Mouse (Mus musculus): ENCODE results near the gene Nfkbie. TPM values are rescaled to one million over a fixed set of nuclear protein-coding genes. Genes with fewer than 3 reads are reported as not detected.
A peak's percentile ranks its signal among the peaks of the same experiment; 100 is the strongest.

Gene Nfkbie
- polyA plus RNA-seq, 1 experiment from 2014 or later, result 7.8 TPM

GRCm38 (mm10) chr17:45595736-45596390 is 40.4 kb downstream of the Nfkbie start:
- ATAC-seq (ENCODE audit: low FRiP score) (no peak; the same call in 1 of the 2 replicates), DNase-seq (ENCODE audit: low spot score, missing footprints) (no peak)
- Histone ChIP-seq H3K9me3 (ENCODE audit: control insufficient read depth, low read length) (no peaks in the 10 kb centered on the region), H3K27me3 (ENCODE audit: control insufficient read depth, insufficient read depth, low read length) (peaks cover 33% of the 10 kb centered on the region), H3K4me2 (peak overlapping the region; percentile 96), H3K4me1 (ENCODE audit: control insufficient read depth, insufficient read depth, low read length) (peaks cover 36% of the 10 kb centered on the region), H3K27ac (ENCODE audit: low read depth, low read length) (no peak overlapping the region), H3K36me3 (ENCODE audit: control insufficient read depth, insufficient read depth, low read length) (no peaks in the 10 kb centered on the region), H3K9ac (ENCODE audit: low read length) (peak overlapping the region; percentile 68), H3K4me3 (ENCODE audit: low read depth, low read length) (peak overlapping the region; percentile 43)
- WGBS, result 4% methylated on average over 23 of the region's 23 CpGs

DNA sequence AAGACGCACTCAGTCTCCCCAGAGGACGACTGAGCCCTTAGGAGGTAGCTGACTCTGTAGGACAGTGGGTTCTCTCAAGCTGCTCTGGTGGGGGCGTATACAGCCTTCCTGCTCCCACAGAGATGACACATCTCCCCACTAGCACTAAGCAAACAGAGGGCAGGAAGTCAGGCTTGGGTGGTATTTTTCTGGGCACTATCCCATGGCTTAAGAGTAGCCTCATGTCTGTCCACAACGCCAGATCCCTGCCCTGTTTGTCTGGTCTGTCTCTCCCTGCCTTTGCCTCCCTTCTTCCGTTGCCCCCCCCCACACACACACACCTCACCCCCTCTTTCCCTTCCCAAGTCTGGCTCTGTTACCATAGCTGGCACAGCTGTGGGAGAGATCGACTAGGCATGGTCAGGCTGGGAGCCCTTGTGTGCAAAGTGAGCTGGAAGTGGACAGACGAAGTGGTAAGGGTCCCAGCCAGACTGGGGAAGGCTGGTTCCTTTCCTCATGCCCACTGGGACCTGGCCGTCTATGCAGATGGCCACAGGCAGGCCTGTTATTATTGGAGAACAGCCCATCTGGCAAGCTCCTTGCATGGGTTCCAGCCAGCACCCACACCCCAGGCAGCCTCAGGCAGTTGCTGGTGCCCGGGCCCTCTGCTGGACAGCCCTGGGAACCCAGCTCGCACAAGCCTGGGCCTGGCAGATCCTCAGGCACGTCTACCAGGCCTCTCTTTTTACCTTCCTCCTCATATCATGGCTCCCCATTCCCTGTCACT is 41.3 kb downstream of the Nfkbie start:
- no peak overlapping the region for H3K4me3 ChIP-seq (ENCODE audit: low read depth, low read length)
- H3K4me1 ChIP-seq (ENCODE audit: control insufficient read depth, insufficient read depth, low read length), result peaks cover 42% of the 10 kb centered on the region
- H3K9me3 ChIP-seq (ENCODE audit: control insufficient read depth, low read length), result no peaks in the 10 kb centered on the region

DNA sequence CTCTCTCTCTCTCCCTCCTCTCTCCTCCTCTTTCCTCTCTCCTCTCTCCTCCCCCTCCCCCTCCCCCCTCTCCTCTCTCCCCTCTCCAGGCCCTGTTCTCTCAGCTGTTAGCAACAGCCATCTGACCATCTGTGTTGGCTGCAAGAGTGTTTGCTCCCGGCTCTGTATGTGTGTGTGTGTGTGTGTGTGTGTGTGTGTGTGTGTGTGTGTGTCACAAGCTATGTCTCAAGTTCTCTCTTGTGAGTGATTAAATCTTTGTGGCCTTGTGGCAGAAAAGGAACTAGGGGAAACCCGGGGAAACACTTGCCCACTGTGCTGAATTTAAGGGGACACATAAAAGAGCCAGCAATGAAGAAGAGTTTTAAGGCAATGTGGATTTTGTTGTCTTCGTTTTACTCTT is 42.3 kb downstream of the Nfkbie start:
- Histone ChIP-seq H3K4me3 (ENCODE audit: low read depth, low read length) (no peak overlapping the region), H3K27ac (ENCODE audit: low read depth, low read length) (no peak overlapping the region), H3K27me3 (ENCODE audit: control insufficient read depth, insufficient read depth, low read length) (peaks cover 48% of the 10 kb centered on the region), H3K4me1 (ENCODE audit: control insufficient read depth, insufficient read depth, low read length) (peaks cover 42% of the 10 kb centered on the region), H3K9ac (ENCODE audit: low read length) (no peak overlapping the region), H3K9me3 (ENCODE audit: control insufficient read depth, low read length) (no peaks in the 10 kb centered on the region), H3K4me2 (no peak overlapping the region), H3K36me3 (ENCODE audit: control insufficient read depth, insufficient read depth, low read length) (no peaks in the 10 kb centered on the region)
- 50% methylated on average over 3 of the region's 3 CpGs for WGBS
- DNase-seq (ENCODE audit: low spot score, missing footprints), result no peak
- ATAC-seq (ENCODE audit: low FRiP score), result no peak

More for the DNA sequence above, 41.3 kb downstream of the Nfkbie start:
- Histone ChIP-seq H3K27me3 (ENCODE audit: control insufficient read depth, insufficient read depth, low read length) (peaks cover 42% of the 10 kb centered on the region), H3K4me2 (no peak overlapping the region), H3K36me3 (ENCODE audit: control insufficient read depth, insufficient read depth, low read length) (no peaks in the 10 kb centered on the region), H3K27ac (ENCODE audit: low read depth, low read length) (peak overlapping the region; percentile 51), H3K9ac (ENCODE audit: low read length) (no peak overlapping the region)
- ATAC-seq (ENCODE audit: low FRiP score) (peak; percentile 36; the same call in 1 of the 2 replicates), DNase-seq (ENCODE audit: low spot score, missing footprints) (peak; percentile 90)
- 28% methylated on average over 11 of the region's 11 CpGs for WGBS

- peaks cover 39% of the 10 kb centered on the region for H3K4me1 ChIP-seq (ENCODE audit: control insufficient read depth, insufficient read depth, low read length)
- no peak overlapping the region for H3K9ac ChIP-seq (ENCODE audit: low read length)
- no peak for ATAC-seq (ENCODE audit: low FRiP score)
- no peak for DNase-seq (ENCODE audit: low spot score, missing footprints)
- H3K4me3 ChIP-seq (ENCODE audit: low read depth, low read length), result no peak overlapping the region
- no peak overlapping the region for H3K27ac ChIP-seq (ENCODE audit: low read depth, low read length)
- no peaks in the 10 kb centered on the region for H3K9me3 ChIP-seq (ENCODE audit: control insufficient read depth, low read length)
- no peaks in the 10 kb centered on the region for H3K36me3 ChIP-seq (ENCODE audit: control insufficient read depth, insufficient read depth, low read length)
- H3K27me3 ChIP-seq (ENCODE audit: control insufficient read depth, insufficient read depth, low read length), result peaks cover 48% of the 10 kb centered on the region
- WGBS, result 80% methylated on average over 2 of the region's 2 CpGs
- H3K4me2 ChIP-seq, result no peak overlapping the region
These were observed 42.9 kb downstream of the Nfkbie start for GRCm38 (mm10) chr17:45598376-45598775.

DNA sequence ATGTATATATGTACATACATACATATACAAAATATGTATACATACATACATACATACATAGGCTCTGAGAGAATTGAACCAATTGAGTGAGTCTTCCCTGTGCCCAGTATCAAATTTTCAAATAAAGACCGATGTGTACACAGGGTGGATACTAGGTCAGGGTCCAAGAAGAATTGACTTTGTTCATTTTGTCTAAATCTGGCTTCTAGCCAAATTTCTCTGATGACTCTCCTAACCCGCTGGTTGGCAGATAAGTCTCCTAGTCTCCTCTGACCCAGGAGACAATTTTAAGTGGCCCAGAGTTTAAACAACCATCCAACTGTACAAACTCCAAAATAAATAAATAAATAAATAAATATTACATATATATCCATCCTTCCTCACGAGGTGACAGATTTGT is 43.4 kb downstream of the Nfkbie start:
- DNase-seq (ENCODE audit: low spot score, missing footprints) (no peak), ATAC-seq (ENCODE audit: low FRiP score) (no peak)
- WGBS, result 54% methylated on average over 3 of the region's 3 CpGs
- Histone ChIP-seq H3K36me3 (ENCODE audit: control insufficient read depth, insufficient read depth, low read length) (no peaks in the 10 kb centered on the region), H3K4me3 (ENCODE audit: low read depth, low read length) (no peak overlapping the region), H3K9ac (ENCODE audit: low read length) (no peak overlapping the region; the same call in 1 of the 2 replicates), H3K4me2 (peak overlapping the region; percentile 72; the same call in 1 of the 2 replicates), H3K4me1 (ENCODE audit: control insufficient read depth, insufficient read depth, low read length) (peaks cover 37% of the 10 kb centered on the region), H3K9me3 (ENCODE audit: control insufficient read depth, low read length) (no peaks in the 10 kb centered on the region), H3K27ac (ENCODE audit: low read depth, low read length) (no peak overlapping the region), H3K27me3 (ENCODE audit: control insufficient read depth, insufficient read depth, low read length) (peaks cover 48% of the 10 kb centered on the region)

DNA sequence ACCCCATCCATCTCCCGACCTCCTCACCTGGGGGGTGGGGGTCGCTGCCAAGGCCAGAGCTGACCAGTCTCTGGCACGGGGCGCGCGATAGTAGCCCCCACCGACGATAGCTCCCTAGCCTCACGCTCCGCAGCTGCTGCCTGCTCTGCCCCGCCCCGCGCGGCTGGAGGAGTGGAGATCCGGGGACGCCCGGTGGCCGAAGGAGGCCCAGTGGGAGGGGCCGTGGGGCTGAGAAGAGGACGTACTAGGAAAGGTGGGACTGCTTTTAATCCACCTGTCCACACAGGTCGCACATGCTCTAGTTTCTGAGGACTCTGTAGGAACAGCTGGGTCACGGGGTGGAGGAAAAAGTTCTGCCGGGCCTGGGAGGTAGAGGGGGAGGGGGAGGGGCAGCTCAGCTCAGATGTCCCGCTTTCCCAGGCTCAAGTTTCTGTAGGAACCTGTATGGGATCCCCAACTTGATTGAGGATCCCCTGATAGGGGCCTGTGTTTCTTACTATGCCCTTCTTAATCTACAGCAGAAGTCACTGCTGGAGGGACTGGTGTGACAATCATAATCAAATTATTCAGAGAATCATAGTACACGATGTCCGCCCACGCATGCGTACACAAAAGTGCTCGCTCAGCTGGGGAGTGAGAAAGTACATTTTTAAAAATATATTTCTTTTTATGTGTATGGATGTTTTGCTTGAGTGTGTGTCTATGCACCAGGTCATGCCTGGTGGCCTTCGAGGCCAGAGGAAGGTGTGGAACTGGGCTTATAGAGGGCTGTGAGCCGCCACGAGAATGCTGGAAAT is 44.1 kb downstream of the Nfkbie start, which contains the start of gene Slc29a1:
Gene Slc29a1 (minus strand): TSS at position 161 of the 797 bp plus-strand sequence.
- ATAC-seq (ENCODE audit: low FRiP score), result peak; percentile 45

GRCm38 (mm10) chr17:45600267-45600666 is 44.8 kb downstream of the Nfkbie start:
- Histone ChIP-seq H3K9ac (ENCODE audit: low read length) (no peak overlapping the region), H3K27me3 (ENCODE audit: control insufficient read depth, insufficient read depth, low read length) (peaks cover 36% of the 10 kb centered on the region), H3K4me2 (no peak overlapping the region), H3K4me1 (ENCODE audit: control insufficient read depth, insufficient read depth, low read length) (peaks cover 27% of the 10 kb centered on the region), H3K4me3 (ENCODE audit: low read depth, low read length) (no peak overlapping the region), H3K27ac (ENCODE audit: low read depth, low read length) (no peak overlapping the region), H3K36me3 (ENCODE audit: control insufficient read depth, insufficient read depth, low read length) (no peaks in the 10 kb centered on the region), H3K9me3 (ENCODE audit: control insufficient read depth, low read length) (no peaks in the 10 kb centered on the region)
- 47% methylated on average over 8 of the region's 8 CpGs for WGBS
- no peak for ATAC-seq (ENCODE audit: low FRiP score)
- no peak for DNase-seq (ENCODE audit: low spot score, missing footprints)

More for the DNA sequence above, 44.1 kb downstream of the Nfkbie start, which contains the start of gene Slc29a1:
- Histone ChIP-seq H3K4me3 (ENCODE audit: low read depth, low read length) (peak within 1 kb of the TSS; percentile 28), H3K9me3 (ENCODE audit: control insufficient read depth, low read length) (no peaks in the 10 kb centered on the region), H3K27ac (ENCODE audit: low read depth, low read length) (no peak within 1 kb of the TSS), H3K9ac (ENCODE audit: low read length) (peak within 1 kb of the TSS; percentile 31; the same call in 1 of the 2 replicates), H3K4me1 (ENCODE audit: control insufficient read depth, insufficient read depth, low read length) (peaks cover 33% of the 10 kb centered on the region), H3K4me2 (peak within 1 kb of the TSS; percentile 72), H3K36me3 (ENCODE audit: control insufficient read depth, insufficient read depth, low read length) (no peaks in the 10 kb centered on the region), H3K27me3 (ENCODE audit: control insufficient read depth, insufficient read depth, low read length) (peaks cover 42% of the 10 kb centered on the region)
- 13% methylated on average over 32 of the region's 32 CpGs for WGBS
- DNase-seq (ENCODE audit: low spot score, missing footprints), result peak; percentile 92

DNA sequence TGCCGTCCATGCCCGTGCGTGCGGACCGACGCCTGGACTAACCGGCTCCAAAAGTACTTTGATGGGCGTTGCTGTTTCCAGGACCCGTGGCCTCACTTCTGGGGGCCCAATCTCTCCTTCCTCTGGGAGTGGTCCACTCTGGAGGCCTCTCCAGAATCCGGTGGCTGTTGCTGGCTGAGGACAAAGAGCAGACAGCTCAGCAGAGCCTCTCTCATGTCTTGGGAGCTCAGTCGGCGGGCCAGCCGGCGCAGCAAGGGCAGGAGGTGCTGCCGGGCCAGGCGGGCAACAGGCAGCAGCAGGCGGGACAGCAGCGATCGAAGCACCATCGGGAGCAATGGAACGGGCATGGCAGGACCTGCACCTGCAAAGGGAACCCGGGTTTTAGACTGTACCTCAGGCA is 45.8 kb downstream of the Nfkbie start:
- Histone ChIP-seq H3K4me1 (ENCODE audit: control insufficient read depth, insufficient read depth, low read length) (peaks cover 16% of the 10 kb centered on the region), H3K4me2 (0 out of 2 replicates have a peak overlapping the region, but pooled peaks have one; percentile 8), H3K27ac (ENCODE audit: low read depth, low read length) (no peak overlapping the region), H3K36me3 (ENCODE audit: control insufficient read depth, insufficient read depth, low read length) (no peaks in the 10 kb centered on the region), H3K4me3 (ENCODE audit: low read depth, low read length) (no peak overlapping the region), H3K27me3 (ENCODE audit: control insufficient read depth, insufficient read depth, low read length) (peaks cover 27% of the 10 kb centered on the region), H3K9ac (ENCODE audit: low read length) (peak overlapping the region; percentile 27; the same call in 1 of the 2 replicates), H3K9me3 (ENCODE audit: control insufficient read depth, low read length) (no peaks in the 10 kb centered on the region)
- no peak for ATAC-seq (ENCODE audit: low FRiP score)
- peak; percentile 91 for DNase-seq (ENCODE audit: low spot score, missing footprints)
- WGBS, result 6% methylated on average over 22 of the region's 22 CpGs

Data from midbrain, embryonic 11.5 days (tissue).